Comparison of ENCODE assay signal across 9 mouse cellular contexts in genomic region chr5:112227354-112227753, GRCm38 (mm10). TPM values are rescaled to one million over a fixed set of nuclear protein-coding genes. Genes with fewer than 3 reads are reported as not detected.
A peak's percentile ranks its signal among the peaks of the same experiment; 100 is the strongest.
DNase-seq lines count a peak whose midpoint lies in the region; ATAC-seq and TF ChIP-seq lines count a peak whose summit lies in the region.
"Had no signal": no experiment of that assay in that cellular context is flagged by ENCODE, and none has a peak within 500 bp of the region (broad histone marks: within the 10 kb centered on the region; RNA-seq: fewer than 3 reads in every experiment).

No protein-coding gene starts in this region.

- no peak for TF ChIP-seq CTCF in ES-Bruce4 (IDR thresholded peaks at IDR 0.05; ENCODE audit: low read depth, low read length)

- no peaks in the 10 kb centered on the region for H3K9me3 ChIP-seq in heart, embryonic 13.5 days
- no peaks in the 10 kb centered on the region for H3K9me3 ChIP-seq in ES-Bruce4 (replicated peaks; ENCODE audit: control insufficient read depth, insufficient read depth, low read length, poor library complexity, severe bottlenecking)
- H3K9me3 ChIP-seq in forebrain, embryonic 13.5 days (replicated peaks) = no peaks in the 10 kb centered on the region
- H3K9me3 ChIP-seq in neural tube, embryonic 13.5 days = no peaks in the 10 kb centered on the region

- no peak overlapping the region for H3K27ac ChIP-seq in heart, embryonic 13.5 days (replicated peaks)
- H3K27ac ChIP-seq in ES-Bruce4 (ENCODE audit: insufficient read depth, low read length) = no peak overlapping the region
- H3K27ac ChIP-seq in forebrain, embryonic 13.5 days = peak overlapping the region; percentile 97
- H3K27ac ChIP-seq in neural tube, embryonic 13.5 days (replicated peaks) = peak overlapping the region; percentile 99

- DNase-seq in heart, postnatal 14 days = no peak
- peak; percentile 46 to 58 for DNase-seq in layer of hippocampus, postnatal 25 days (ENCODE audit: extremely low spot score in 1 of 2, low spot score in 1 of 2)
- DNase-seq in thymus, postnatal 0 days (ENCODE audit: low spot score) = no peak
- DNase-seq in adrenal gland, adult 18-20 months (ENCODE audit: low spot score in 2 of 2) = no peak

- peaks cover 19% of the 10 kb centered on the region for H3K4me1 ChIP-seq in heart, embryonic 13.5 days
- no peaks in the 10 kb centered on the region for H3K4me1 ChIP-seq in ES-Bruce4 (ENCODE audit: control insufficient read depth, insufficient read depth, low read length)
- peaks cover 60% of the 10 kb centered on the region for H3K4me1 ChIP-seq in forebrain, embryonic 13.5 days
- peaks cover 58% of the 10 kb centered on the region for H3K4me1 ChIP-seq in neural tube, embryonic 13.5 days (replicated peaks)

- peak overlapping the region; percentile 40 for H3K4me3 ChIP-seq in heart, embryonic 13.5 days
- H3K4me3 ChIP-seq in ES-Bruce4 (ENCODE audit: low read depth, low read length) = peak overlapping the region; percentile 24; the same call in 1 of the 2 replicates
- peak overlapping the region; percentile 68 for H3K4me3 ChIP-seq in forebrain, embryonic 13.5 days
- peak overlapping the region; percentile 71 for H3K4me3 ChIP-seq in neural tube, embryonic 13.5 days

- TF ChIP-seq EP300 in ES-Bruce4 (IDR thresholded peaks at IDR 0.05; ENCODE audit: insufficient read depth, low read depth, low read length) = no peak

- WGBS in heart, embryonic 13.5 days = 2% methylated on average over 30 of the region's 30 CpGs
- WGBS in forebrain, embryonic 13.5 days = 0% methylated on average over 30 of the region's 30 CpGs
- WGBS in neural tube, embryonic 13.5 days = under 1% methylated on average over 30 of the region's 30 CpGs

- H3K9ac ChIP-seq in heart, embryonic 13.5 days = peak overlapping the region; percentile 44; the same call in 1 of the 2 replicates
- H3K9ac ChIP-seq in ES-Bruce4 (ENCODE audit: low read depth, poor library complexity, severe bottlenecking) = no peak overlapping the region; the same call in 1 of the 2 replicates
- H3K9ac ChIP-seq in forebrain, embryonic 13.5 days = peak overlapping the region; percentile 97
- peak overlapping the region; percentile 94 for H3K9ac ChIP-seq in neural tube, embryonic 13.5 days

- no peak for ATAC-seq in heart, embryonic 13.5 days (ENCODE audit: extremely low read depth, insufficient number of reproducible peaks, low FRiP score, low TSS enrichment)
- peak; percentile 28 for ATAC-seq in forebrain, embryonic 13.5 days
- ATAC-seq in neural tube, embryonic 13.5 days (ENCODE audit: low read depth) = peak; percentile 20; the same call in 1 of the 2 replicates

- no peaks in the 10 kb centered on the region for H3K36me3 ChIP-seq in heart, embryonic 13.5 days
- no peaks in the 10 kb centered on the region for H3K36me3 ChIP-seq in ES-Bruce4 (ENCODE audit: control insufficient read depth, insufficient read depth, low read length, poor library complexity, severe bottlenecking)
- H3K36me3 ChIP-seq in forebrain, embryonic 13.5 days (ENCODE audit: poor library complexity, severe bottlenecking) = peaks cover 28% of the 10 kb centered on the region
- peaks cover 27% of the 10 kb centered on the region for H3K36me3 ChIP-seq in neural tube, embryonic 13.5 days

- TF ChIP-seq POLR2A in ES-Bruce4 (IDR thresholded peaks at IDR 0.05; ENCODE audit: insufficient read depth, low read length) = no peak

- H3K27me3 ChIP-seq in heart, embryonic 13.5 days (replicated peaks) = peaks cover 99% of the 10 kb centered on the region
- H3K27me3 ChIP-seq in ES-Bruce4 (ENCODE audit: control insufficient read depth, insufficient read depth, low read length, poor library complexity, severe bottlenecking) = peaks cover 11% of the 10 kb centered on the region; the same call in 1 of the 2 replicates
- no peaks in the 10 kb centered on the region for H3K27me3 ChIP-seq in forebrain, embryonic 13.5 days
- H3K27me3 ChIP-seq in neural tube, embryonic 13.5 days = no peaks in the 10 kb centered on the region

- intact Hi-C loops in heart, postnatal 14 days (cut with DNase I) = no loop called here

- H3K4me2 ChIP-seq in heart, embryonic 13.5 days = peak overlapping the region; percentile 56
- peak overlapping the region; percentile 95 for H3K4me2 ChIP-seq in forebrain, embryonic 13.5 days
- H3K4me2 ChIP-seq in neural tube, embryonic 13.5 days = peak overlapping the region; percentile 95

RNA-seq across cellular contexts. Expression of gene Cryba4, which starts 25.0 kb away (rescaled TPM):
- polyA plus RNA-seq in heart, embryonic 13.5 days (2015; fragmentation: Nextera tagmentation; extraction: Ambion mirVana) = 1.6 and 1.9 TPM in 2 replicates
- 1 to 10 TPM; 7.2 to 7.8 TPM for total RNA-seq in heart, postnatal 14 days (2021)
- polyA plus RNA-seq in ES-Bruce4 (2011; ENCODE audit: insufficient read depth, insufficient read length, low read depth, missing spikeins) = not detected in 2 replicates
- 0.42 and 1.6 TPM in 2 replicates for polyA plus RNA-seq in forebrain, embryonic 13.5 days (2015; fragmentation: Nextera tagmentation; extraction: Ambion mirVana)
- total RNA-seq in layer of hippocampus, postnatal 25 days (2021) = 1 to 10 TPM; 1.1 to 1.2 TPM
- 3.4 and 4.0 TPM in 2 replicates for polyA plus RNA-seq in neural tube, embryonic 13.5 days (2015; fragmentation: Nextera tagmentation; extraction: Ambion mirVana)
- 1.2 and 1.8 TPM in 2 replicates for polyA plus RNA-seq in thymus, postnatal 0 days (2015; fragmentation: Nextera tagmentation; extraction: Ambion mirVana)
- 100 to 1,000 TPM in 1 of 2 experiments, 10 to 100 TPM in 1; 95.8 to 126 TPM for total RNA-seq in adrenal gland, adult 18-20 months (2021)
- total RNA-seq: hematopoietic stem cell, adult 5-6 weeks had no signal

RNA-seq across cellular contexts. Expression of gene Crybb1, which starts 28.3 kb away (rescaled TPM):
- polyA plus RNA-seq in heart, embryonic 13.5 days (2015; fragmentation: Nextera tagmentation; extraction: Ambion mirVana) = 1.2 and 2.2 TPM in 2 replicates
- total RNA-seq in heart, postnatal 14 days (2021) = 1 to 10 TPM; 1.4 to 1.9 TPM
- not detected in 2 replicates for polyA plus RNA-seq in ES-Bruce4 (2011; ENCODE audit: insufficient read depth, insufficient read length, low read depth, missing spikeins)
- polyA plus RNA-seq in forebrain, embryonic 13.5 days (2015; fragmentation: Nextera tagmentation; extraction: Ambion mirVana) = 2.1 TPM in 2 replicates
- 1 to 10 TPM; 7.4 to 7.9 TPM for total RNA-seq in layer of hippocampus, postnatal 25 days (2021)
- 4.5 and 7.6 TPM in 2 replicates for polyA plus RNA-seq in neural tube, embryonic 13.5 days (2015; fragmentation: Nextera tagmentation; extraction: Ambion mirVana)
- polyA plus RNA-seq in thymus, postnatal 0 days (2015; fragmentation: Nextera tagmentation; extraction: Ambion mirVana) = 0.49 and 0.74 TPM in 2 replicates
- total RNA-seq in adrenal gland, adult 18-20 months (2021) = 1 to 10 TPM; 3.2 to 3.3 TPM
- total RNA-seq: hematopoietic stem cell, adult 5-6 weeks had no signal

RNA-seq across cellular contexts. Expression of gene Tpst2, which starts 49.1 kb away (rescaled TPM):
- polyA plus RNA-seq in heart, embryonic 13.5 days (2015; fragmentation: Nextera tagmentation; extraction: Ambion mirVana) = 36.8 and 37.5 TPM in 2 replicates
- 10 to 100 TPM; 50.6 to 55.5 TPM for total RNA-seq in heart, postnatal 14 days (2021)
- 25.8 and 37.1 TPM in 2 replicates for polyA plus RNA-seq in ES-Bruce4 (2011; ENCODE audit: insufficient read depth, insufficient read length, low read depth, missing spikeins)
- polyA plus RNA-seq in forebrain, embryonic 13.5 days (2015; fragmentation: Nextera tagmentation; extraction: Ambion mirVana) = 28.4 and 29.8 TPM in 2 replicates
- 10 to 100 TPM; 45.9 to 46.2 TPM for total RNA-seq in layer of hippocampus, postnatal 25 days (2021)
- polyA plus RNA-seq in neural tube, embryonic 13.5 days (2015; fragmentation: Nextera tagmentation; extraction: Ambion mirVana) = 28.9 and 29.5 TPM in 2 replicates
- polyA plus RNA-seq in thymus, postnatal 0 days (2015; fragmentation: Nextera tagmentation; extraction: Ambion mirVana) = 44.6 and 45.3 TPM in 2 replicates
- 100 to 1,000 TPM; 208 to 233 TPM for total RNA-seq in adrenal gland, adult 18-20 months (2021)

Comparison
In these comparisons a context has a peak if more than half of its experiments do, and no peak if none do; other contexts are left out.
1. H3K27ac ChIP-seq: peak in forebrain, embryonic 13.5 days (single experiment) and neural tube, embryonic 13.5 days (single experiment); none in heart, embryonic 13.5 days (single experiment) and ES-Bruce4 (single experiment).
2. DNase-seq: peak in layer of hippocampus, postnatal 25 days (2 of 2); none in heart, postnatal 14 days (0 of 2), thymus, postnatal 0 days (single experiment) and adrenal gland, adult 18-20 months (0 of 2).
3. Peak in every context shown above with its lines, with median percentiles within 50 percentile points of each other: H3K4me2 ChIP-seq and H3K4me3 ChIP-seq.